Mouse (Mus musculus): Measurements from ENCODE around the gene Olfr522. TPM values are rescaled to one million over a fixed set of nuclear protein-coding genes. Genes with fewer than 3 reads are reported as not detected.

Gene Olfr522
- not detected for total RNA-seq (2021)
- long read RNA-seq, experiment 1 = 0 reads
- long read RNA-seq, experiment 2 = 0 reads

- DNase-seq = no peak
These were observed at the start of gene Olfr522 for GRCm38 (mm10) chr7:140164664-140165063. TSS of gene Olfr522 (minus strand) at chr7:140164764.

DNA sequence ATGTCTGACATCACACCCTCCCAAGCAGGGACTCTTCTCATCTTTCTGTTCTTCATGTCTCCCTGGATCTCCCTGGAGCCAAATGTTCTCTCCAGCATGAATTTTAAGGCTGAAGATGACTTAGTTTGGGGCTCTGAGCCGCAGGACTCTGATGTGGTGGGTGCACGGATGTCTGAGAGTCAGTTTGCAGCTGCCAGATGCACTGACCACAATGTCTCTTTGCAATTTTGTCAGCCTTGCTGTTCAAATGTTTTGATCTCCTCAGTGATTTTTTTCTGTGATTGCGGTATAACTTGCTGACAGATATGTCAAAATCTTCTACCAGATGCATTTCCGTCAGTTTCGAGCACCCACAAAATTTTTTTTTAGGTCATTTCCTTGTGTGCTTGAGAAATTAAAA is 49.3 kb upstream of the Olfr522 start:
- no peak for DNase-seq

DNA sequence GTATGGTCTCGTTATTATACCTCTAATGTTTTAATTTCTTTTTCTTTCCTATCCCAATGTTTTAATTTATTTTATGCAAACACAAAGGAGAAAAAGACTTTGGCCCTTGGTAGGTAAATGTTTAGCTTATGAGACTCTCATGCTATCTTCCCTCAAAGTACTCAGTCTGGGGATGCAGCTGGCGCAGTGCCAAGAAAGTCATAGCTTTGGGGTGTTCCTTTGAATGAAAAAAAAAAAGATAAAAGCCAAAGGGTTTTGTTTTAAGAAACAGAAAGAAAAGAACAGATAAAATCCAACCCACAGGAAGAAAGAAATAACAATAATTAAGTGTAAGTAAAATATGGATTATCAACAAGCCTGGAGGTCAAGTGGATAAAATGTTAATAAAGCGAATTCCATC is 44.1 kb upstream of the Olfr522 start:
- DNase-seq = peak in 1 of 2 experiments; percentile 11

DNA sequence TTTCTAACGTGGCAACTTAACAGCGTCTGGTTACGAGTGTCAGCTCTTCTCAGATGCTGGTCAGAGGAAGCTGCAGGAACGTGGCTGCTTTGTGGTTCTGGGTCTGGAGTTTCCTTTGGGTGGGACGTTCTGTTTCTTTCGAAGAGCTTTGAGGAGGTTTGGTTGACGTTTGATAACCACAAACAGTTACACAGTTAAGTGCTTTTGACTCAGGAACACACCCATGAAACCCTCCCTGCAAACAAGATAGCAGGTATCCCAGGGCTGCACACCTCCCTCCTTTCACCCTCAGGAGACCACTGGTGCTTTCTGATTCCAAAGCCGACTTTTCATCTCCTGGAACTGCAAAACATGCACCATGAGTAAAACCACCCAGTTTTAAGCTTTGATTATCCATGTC is 43.6 kb upstream of the Olfr522 start:
- DNase-seq = no peak

DNA sequence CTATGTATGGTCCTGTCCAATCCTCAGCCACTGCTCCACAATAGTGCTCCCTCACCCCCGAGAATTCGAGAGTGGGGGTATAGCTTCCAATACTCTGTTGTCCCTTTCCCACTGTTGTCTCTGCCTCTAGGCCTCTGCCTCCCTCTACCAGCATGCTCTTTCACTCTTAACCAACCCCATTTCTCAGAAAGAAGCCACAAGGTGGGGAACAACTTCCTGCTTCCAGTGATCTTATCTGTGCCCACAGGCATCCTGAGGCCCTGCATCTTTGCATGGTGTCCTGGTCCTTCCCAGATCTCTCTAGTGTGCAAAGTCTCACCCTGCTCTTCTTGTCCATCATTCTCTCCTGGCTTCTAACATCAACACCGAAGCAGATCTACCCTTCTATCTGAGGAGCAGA is 42.3 kb upstream of the Olfr522 start:
- no peak for DNase-seq

DNA sequence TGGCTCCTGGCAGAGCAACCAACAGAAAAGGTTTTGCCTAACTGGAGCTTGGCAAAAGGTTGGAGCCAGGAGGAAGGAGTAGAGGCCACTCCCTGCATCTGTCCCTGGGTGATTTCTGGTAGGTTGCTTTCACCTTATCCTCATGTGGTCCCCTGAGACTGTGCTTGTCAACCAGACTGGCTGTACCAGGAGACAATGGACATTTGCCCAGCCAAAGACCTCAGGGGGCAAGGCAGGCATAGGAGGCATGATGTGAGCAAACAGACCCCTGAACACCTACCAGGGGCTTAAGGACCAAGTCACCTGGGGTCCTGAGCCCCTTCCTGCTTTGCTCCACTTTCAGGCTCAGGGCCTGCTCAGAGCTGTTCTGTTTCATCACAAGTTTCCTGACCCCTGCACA is 41.3 kb upstream of the Olfr522 start, which contains the start of gene Olfr524:
Gene Olfr524, minus strand, starts transcription at position 101 of the 400 bp plus-strand sequence.
- DNase-seq = no peak

- DNase-seq = no peak
These were observed 36.5 kb upstream of the Olfr522 start for GRCm38 (mm10) chr7:140201090-140201489.

GRCm38 (mm10) chr7:140196002-140196401 is 31.4 kb upstream of the Olfr522 start:
- no peak for DNase-seq

DNA sequence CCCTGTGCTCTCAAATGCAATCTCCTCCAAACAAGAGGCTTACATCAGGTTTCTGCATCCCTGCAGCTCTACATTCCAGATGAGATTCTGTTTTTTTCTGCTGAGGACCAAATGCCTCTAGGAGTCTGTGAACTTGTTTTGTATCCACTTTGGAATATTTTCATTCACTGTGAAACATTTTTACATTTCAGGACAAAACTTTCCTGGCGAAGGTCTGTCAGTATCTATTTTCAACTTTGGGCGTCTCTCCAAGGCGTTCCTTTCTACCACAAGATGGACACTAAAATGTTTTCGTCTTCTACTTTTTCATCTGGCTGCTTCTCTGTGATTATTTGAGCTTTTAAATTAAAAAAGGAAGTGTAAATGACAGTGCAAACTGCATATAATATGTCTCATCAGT is 29.5 kb upstream of the Olfr522 start:
- no peak for DNase-seq

DNA sequence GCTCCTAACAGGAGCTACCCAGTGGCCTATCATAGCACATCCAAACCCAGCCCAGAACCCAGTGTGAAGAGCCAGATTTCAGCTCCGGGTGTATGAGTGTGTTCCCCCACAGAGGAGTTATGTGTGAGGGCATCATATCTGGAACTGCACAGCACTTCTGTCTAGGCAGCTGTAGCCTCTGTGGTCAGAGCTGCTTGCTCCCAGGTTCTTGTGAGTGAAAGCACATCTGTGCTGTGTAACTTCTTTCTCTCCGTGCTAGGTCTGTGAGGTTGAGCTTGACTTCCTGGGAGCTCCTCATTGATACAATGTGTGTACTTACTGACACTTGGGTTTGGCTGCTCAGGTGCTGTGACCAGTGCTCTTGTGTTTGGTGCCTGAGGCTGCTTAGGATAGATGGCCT is 28.3 kb upstream of the Olfr522 start:
- no peak for DNase-seq

DNA sequence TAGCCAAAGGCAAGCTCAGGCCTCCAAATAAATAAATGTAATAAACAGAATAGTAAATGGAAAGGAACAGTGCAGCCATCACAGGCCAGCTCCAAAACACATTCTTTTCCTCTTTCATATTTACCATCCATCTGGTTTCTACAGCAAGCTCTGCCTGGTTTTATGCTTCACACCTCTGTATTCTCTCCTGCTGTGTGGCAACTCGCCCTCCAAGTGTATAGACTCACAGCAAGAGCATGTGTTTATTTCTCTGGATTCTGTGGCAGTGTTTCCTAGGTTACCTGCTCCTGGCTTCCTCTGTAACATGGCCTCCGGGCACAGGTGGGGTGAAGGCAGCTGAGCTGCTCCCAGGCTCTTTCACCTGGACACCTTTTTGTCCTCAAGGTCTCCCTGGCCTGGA is 27.9 kb upstream of the Olfr522 start:
- no peak for DNase-seq

DNA sequence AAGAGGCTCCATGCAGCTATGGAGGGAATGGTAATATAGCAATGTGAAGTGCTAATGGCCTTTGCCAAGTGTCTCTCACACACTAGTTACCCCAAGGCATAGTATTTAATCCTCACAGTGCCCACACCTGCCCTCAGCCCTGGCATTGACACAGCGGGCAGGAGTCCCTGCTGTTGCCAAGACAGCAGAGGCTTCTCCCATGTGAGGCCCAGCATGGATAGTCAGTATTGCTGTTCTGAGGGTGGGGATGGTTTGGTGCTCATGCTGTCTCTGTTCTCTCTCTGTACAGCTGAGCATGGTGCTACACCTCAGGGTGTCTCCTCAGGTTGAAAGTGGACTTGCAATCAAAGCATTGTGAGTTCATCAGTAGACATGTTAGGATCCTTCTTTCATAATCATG is 25.9 kb upstream of the Olfr522 start:
- DNase-seq = no peak

GRCm38 (mm10) chr7:140188391-140189328 is 24.1 kb upstream of the Olfr522 start:
- no peak for DNase-seq

GRCm38 (mm10) chr7:140187721-140188390 is 23.3 kb upstream of the Olfr522 start:
- no peak for DNase-seq

DNA sequence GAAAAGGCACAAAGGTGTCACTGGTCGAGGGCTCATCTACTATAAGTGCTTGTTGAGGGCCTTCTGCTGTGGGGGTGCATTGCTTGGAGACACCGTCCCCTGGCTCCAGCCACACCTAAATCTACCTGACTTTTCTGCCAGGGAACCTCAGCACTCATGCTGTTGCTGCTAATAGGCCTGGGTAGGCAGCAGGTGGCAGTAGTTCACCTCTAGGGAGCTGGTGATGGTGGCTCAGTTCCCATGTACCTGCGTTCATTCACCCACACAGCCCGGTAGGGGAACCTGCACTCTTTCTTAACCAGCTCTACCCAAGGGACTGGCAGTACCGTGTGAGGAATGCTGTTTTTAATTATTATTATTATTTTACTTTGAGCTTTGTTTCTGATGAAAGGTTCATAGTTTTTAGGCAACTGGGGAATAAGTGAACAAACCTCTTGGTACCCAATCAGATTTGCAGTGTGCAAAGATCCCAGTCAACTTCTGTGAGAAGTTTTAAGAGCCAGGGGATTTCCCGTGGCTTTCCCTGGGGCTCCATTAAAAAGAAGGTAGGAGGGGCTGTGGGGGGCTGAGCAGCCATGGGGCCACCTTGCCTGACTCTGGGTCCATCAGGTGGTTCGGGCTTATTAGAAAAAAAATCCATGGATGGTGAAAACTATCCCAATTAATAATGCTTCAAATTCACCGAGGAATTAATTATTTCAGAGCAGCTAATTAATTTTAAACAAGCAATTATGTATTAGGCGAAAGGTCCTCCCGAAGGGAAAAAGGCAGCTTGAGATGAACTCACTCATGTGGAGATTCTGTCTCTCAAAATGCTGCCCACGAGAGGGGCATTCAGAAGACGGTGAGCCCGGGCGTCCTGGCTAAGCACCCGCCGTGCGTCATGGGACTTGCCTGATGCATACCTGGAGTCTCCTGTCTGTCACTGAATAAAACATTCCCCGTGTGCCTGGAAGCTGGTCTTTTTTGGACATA is 22.4 kb upstream of the Olfr522 start:
- DNase-seq = peak in 1 of 2 experiments; percentile 20

DNA sequence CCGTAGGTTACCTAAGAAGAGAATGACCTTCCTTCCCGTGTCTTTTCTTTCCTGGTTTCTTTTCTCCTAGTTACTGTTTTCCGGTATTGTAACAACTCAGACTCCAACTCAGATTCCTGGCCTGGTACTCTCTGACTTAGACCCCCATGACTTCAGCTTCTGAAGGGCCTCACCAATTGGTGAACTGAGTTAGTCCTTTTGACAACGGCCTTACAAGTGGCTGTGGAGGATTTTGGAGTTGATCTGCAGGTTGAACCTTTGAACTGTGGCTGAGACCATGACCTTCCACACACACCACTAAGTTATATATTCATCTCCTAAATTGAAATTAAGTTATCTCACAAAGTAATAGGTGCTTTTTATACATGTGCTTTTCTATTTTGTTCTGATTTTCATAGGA is 19.6 kb upstream of the Olfr522 start:
- DNase-seq = no peak

GRCm38 (mm10) chr7:140180692-140181091 is 16.1 kb upstream of the Olfr522 start:
- no peak for DNase-seq

DNA sequence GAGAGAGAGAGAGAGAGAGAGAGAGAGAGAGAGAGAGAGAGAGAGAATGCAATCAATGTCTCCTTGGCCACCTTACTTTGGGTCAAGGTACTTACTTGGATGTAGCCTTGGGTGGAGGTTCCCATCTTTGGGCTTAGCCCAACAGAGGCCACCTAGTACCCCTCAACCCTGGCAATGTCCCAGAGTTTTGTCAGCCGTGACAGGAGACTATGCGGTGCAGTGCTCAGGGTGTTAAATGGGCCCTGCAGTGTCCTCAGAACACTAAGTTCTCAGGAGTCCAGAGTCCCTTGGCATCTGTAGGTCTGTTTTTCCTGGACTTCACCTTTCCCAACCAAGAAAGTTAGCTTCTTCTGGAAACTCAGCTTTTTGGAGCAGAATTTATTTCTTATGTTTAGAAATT is 14.6 kb upstream of the Olfr522 start:
- DNase-seq = no peak

DNA sequence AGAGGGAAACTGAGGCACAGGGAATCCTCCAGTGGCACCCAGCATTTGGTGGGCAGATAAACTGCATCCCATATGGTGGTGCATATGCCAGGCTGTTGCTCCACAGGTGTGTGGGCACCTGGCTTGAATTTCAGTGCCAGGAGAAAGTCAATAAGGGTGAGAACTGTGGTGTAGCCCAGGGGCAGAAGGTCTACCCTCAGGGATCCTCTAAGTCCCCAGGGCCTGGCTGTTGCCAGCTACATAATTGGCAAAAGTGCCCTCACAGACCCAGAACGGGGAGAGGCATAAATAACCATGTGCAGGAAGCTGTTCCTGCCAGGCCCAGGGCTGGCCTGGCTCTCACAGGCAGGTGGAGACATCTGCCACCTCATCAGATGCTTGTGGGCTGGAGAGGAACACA is 8.4 kb upstream of the Olfr522 start, which contains the start of gene Olfr523:
Gene Olfr523, plus strand, starts transcription at position 282 of the 400 bp plus-strand sequence.
- DNase-seq = no peak

- no peak for DNase-seq
These were observed 6.3 kb upstream of the Olfr522 start for GRCm38 (mm10) chr7:140170863-140171262.

DNA sequence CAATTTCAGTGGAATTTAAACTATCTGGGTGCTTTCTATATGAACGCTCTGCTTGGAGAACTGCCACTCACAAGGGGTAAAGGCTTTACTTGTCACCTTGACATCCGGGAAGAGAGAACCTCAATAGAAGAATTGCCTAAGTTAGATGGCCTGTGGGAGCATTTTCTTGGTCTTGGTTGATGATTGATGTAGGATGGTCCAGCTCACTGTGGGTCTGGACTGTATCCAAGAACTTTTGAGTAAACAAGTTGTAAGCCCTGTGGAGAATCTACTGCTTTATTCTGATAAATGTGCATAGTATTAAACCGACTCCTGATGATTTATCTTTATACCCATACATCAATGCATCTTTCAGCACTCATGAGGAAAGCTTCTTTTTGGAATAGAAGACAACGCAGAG is 4.8 kb upstream of the Olfr522 start:
- DNase-seq = no peak

DNA sequence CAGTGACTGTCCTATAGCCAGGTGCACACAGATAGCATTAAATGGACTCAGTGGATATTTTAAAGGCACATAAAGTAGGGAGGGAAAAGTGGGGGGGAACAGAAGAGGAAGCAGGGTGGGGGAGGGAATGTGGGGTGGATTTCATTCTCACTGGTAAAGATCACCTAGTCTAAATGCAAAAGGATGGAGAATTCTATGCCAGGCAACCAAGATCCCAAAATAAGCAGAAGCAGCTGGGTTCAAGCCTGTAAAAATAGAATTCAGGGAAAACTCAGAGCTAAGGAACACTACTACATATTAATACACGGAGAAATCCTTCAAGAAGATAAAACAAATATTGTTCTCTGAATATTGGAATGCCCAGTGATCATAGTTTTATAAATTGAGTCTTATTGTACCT is 3.4 kb upstream of the Olfr522 start:
- DNase-seq = no peak
